Mouse (Mus musculus): ENCODE results near the gene Fzr1.

Gene Fzr1

DNA sequence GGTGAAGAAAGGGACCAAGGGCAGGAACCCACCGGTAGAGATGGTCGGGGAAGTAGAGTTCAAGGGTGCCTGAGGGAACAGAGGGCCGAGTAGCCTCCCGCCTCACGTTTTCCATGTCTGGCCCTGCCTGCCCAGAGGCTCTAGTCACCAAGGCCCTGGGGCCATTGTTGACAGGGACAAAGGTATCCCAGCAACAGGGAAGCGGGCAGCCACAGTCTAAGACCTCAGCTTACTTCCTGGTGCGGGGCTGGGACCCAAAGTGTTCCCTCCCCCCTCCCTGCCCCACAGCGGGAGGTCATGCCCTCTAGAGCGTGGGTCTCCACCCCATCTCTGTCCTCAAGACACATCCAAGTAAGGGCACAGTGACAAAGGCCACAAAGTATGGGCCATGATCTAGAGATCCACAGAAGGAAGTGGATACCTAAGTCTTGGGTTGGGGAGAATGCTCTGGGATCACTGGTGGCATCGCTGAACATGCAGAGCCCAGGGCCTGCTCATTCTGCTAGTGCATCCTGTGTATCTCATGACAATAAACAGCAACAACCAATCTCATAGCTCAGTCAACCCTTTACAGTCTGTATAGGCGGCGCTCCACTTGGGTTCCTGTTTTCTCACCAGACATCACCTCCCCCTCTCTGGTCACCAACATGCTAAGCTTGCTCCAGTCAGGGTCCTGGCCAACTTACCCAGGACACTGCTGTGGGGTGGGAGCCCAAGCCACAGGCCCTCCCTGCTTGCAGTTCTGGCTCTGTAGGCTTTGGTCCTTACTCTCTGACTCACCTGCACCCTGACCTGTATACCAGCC, 12.4 kb downstream of the Fzr1 start, which contains the start of gene 4930404N11Rik:
4930404N11Rik (minus strand) TSS at position 145 of the 805 bp plus-strand sequence.
- in situ Hi-C loops (cut with MboI; ENCODE audit: low pct_unique_long_range_greater_than_20kb in 1 of 2, low sequenced_read_pairs in 2 of 2, unreplicated experiment in 1 of 2): no loop called here

DNA sequence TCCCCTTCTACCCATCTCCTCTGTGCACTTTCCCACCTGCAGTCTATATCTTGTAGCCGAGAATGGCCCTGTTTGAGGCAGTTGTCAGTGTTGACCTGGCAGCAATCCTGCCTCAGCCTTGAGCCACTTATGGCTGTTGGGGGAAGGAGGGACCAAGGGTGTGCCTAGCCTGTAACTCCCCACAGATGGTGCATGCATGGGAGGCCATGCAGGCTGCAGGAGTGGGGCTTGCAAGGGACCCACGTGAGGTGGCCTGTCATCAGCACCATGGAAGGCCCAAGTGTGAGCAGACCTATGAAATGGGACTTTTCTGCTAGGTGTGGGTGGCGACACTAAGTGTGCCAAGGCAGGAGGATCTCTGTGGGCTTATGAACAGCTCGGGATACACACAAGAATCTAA, 13.2 kb downstream of the Fzr1 start:
- in situ Hi-C loops (cut with MboI; ENCODE audit: low pct_unique_long_range_greater_than_20kb in 1 of 2, low sequenced_read_pairs in 2 of 2, unreplicated experiment in 1 of 2): no loop called here

DNA sequence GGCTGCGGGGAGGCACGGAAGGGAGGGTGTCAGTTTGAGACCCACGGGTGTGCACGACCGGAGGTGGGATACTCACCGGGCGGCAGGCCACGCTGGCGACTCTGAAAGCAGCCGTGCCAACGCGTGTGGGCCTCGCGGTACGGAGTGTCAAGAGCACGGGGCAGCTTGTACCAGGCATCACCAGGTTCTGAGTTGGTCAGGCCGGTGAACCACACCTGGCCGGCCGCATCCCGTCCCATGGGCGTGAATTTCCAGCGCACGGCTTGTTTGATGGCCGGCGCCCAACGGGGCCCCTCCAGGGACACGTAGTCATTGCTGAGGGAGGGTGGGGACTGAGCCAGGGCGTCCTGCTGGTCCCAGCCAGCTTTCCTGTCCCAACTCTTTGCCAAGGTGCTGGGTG, 13.7 kb downstream of the Fzr1 start:
- in situ Hi-C loops (cut with MboI; ENCODE audit: low pct_unique_long_range_greater_than_20kb in 1 of 2, low sequenced_read_pairs in 2 of 2, unreplicated experiment in 1 of 2): no loop called here

DNA sequence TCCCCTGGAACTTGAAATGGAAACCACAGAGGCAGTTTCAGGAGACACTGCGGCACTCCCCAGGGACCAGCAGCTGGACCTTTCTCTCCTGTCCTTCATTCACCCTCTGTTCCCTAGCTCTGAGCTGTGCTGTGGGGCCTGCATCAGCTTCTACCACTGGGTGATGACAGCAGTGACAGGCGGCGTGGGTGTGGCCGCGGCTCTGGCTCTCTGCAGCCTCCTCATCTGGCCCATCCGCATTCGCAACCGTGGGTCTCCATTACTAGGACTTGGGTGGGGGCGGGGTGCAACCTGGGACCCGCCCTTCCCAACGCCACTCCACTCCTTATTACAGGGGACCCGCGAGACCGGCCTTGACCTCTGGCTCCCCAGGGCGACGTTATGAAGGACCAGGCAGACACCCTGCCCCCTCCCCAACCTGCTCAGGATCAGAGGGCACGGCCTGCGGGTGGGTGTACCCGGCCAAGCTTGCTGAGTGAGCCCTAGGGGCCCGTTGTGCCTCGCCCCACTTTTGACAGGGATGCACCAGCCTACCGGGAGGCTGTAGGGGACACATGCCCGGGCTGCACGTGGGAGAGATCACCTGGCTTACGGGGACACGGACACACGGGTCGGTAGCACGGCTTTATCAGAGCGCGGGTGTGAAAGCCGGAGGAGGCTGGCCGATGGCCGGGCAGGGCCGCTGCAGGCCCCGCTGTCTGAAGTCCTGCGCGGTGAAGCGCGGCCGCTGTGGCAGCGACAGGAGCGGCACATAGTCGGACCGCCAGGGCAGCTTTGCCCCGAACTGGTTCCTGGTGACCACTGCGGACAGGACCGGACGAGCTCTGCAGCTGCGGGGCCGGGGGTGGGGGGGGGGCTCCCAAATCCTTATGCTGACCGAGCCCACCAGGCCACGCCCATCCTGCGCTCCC, 14.6 kb downstream of the Fzr1 start:
- in situ Hi-C loops (cut with MboI; ENCODE audit: low pct_unique_long_range_greater_than_20kb in 1 of 2, low sequenced_read_pairs in 2 of 2, unreplicated experiment in 1 of 2): no loop called here

DNA sequence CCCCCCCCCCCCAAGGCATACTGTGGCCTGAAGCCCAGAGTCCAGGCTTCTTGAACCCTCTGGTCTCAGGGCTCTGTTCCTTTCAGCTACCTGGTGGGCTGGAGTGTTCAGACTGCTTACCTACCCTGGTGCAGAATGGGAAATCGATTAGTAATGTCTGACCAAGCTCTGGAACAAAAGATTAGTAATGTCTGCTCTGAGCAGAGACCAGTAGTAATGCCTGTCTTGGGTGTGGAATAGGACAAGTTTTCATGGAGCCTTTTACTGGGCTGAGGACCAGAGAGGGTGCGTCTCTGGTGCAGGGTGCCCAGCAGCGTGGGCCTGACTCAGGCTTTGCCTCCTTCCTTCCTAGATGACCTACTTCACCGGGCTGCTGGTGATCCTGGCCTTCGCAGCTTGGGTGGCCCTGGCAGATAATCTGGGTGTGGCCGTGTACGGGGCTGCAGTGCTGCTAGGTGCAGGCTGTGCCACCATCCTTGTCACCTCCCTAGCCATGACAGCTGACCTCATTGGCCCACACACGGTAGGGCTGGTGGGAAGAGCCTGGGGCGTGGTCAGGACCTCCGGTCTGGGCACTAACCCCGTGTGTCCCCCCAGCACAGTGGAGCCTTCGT, 15.9 kb downstream of the Fzr1 start:
- in situ Hi-C loops (cut with MboI; ENCODE audit: low pct_unique_long_range_greater_than_20kb in 1 of 2, low sequenced_read_pairs in 2 of 2, unreplicated experiment in 1 of 2): no loop called here

DNA sequence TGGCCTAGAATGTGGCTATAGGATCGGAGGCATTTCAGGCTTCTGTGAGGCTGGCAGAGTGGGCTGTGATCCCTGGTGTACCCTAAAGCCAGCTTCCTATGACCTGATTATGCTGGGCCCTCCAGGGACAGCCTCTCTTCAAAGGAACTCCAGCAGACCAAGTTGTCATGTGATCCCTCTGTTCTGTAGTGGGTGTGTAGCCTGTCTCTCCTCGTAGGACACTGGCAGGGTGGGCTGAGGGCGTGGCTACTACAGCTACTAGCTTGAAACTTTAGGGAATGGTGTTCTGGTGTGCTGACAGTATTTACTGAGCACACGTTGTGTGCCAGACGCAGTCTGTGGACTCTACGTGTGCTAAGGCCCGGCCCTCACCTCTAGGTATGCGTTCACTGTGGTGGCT, 17.6 kb downstream of the Fzr1 start:
- in situ Hi-C loops (cut with MboI; ENCODE audit: low pct_unique_long_range_greater_than_20kb in 1 of 2, low sequenced_read_pairs in 2 of 2, unreplicated experiment in 1 of 2): no loop called here

DNA sequence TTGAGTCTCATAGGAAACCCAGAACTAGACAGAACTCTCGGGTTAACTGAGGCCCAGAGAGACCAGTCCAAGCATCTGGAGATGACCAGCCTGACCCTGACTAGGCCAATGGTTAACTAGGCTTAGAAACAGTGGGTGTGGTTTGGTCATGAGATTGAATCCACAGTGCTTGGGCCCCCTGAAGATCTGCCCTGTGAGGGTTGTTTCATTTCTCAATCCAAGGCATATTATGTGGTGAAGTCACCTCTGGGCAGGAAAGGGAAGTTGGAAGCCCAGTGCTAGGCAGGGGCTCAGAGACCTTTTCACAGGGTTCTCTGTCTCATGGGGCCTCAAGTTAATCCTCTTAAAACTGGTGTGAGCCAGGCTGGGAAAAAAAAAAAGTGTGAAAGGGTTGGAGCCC, 19.5 kb downstream of the Fzr1 start:
- in situ Hi-C loops (cut with MboI; ENCODE audit: low pct_unique_long_range_greater_than_20kb in 1 of 2, low sequenced_read_pairs in 2 of 2, unreplicated experiment in 1 of 2): no loop called here

DNA sequence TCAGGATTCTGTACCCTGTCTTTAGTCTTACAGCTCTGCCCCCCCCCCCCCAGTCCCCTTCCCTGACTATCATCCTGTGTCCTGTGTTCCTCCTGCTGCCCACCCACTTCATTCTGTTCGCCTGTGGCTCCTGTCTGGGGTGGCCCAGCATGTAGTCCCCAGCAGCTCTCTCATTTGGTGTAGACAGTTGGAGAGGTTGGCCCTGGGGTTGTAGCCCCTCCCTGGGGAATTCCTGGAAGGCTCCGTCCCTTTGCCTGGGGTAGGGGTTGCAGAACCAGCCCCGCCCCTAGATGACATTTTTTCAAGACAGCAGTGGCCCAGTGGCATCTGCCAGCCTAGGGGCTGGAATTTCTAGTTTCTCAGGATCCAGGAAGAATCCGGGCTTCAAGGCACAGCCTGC, 20.1 kb downstream of the Fzr1 start:
- in situ Hi-C loops (cut with MboI; ENCODE audit: low pct_unique_long_range_greater_than_20kb in 1 of 2, low sequenced_read_pairs in 2 of 2, unreplicated experiment in 1 of 2): no loop called here

DNA sequence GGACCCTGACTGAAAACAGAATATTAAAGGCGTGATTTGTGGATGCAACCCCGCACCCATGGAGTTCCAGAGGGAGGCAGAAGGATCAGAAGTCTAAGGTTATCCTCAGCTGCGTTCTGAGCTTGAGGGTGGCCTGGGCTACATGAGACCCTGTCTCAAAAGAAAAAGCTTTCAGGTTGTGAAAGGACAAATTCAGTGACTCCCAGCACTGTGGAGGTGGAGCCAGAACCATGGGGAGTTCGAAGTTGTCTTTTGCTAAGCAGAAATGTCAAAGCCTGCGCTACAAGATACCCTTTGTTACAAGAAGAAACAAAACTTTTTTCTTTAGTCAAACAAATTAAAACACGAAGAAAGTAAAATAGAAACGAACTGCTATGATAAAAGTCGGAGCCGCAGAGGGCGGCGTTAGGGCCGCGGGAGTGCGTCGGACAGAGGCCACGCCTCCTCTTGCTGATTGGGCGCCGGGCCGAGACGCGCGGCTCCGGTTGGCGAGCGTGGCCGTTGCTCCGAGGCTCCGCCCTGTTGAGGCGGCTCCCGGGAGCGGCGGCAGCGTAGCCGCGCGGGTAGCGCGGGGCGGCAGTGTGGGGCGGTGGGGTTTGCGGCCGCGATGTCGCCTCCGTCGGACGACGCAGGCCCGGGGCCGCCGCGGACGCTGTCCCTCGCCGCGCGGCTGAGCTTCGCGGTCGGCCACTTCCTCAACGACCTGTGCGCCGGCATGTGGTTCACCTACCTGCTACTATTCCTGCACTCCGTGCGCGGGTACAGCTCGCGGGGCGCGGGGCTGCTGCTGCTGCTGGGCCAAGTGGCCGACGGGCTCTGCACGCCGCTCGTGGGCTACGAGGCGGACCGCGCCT, 21.1 kb downstream of the Fzr1 start, which contains the start of gene Mfsd12:
Mfsd12 (plus strand) TSS at position 501 of the 854 bp plus-strand sequence.
- in situ Hi-C loops (cut with MboI; ENCODE audit: low pct_unique_long_range_greater_than_20kb in 1 of 2, low sequenced_read_pairs in 2 of 2, unreplicated experiment in 1 of 2): no loop called here

DNA sequence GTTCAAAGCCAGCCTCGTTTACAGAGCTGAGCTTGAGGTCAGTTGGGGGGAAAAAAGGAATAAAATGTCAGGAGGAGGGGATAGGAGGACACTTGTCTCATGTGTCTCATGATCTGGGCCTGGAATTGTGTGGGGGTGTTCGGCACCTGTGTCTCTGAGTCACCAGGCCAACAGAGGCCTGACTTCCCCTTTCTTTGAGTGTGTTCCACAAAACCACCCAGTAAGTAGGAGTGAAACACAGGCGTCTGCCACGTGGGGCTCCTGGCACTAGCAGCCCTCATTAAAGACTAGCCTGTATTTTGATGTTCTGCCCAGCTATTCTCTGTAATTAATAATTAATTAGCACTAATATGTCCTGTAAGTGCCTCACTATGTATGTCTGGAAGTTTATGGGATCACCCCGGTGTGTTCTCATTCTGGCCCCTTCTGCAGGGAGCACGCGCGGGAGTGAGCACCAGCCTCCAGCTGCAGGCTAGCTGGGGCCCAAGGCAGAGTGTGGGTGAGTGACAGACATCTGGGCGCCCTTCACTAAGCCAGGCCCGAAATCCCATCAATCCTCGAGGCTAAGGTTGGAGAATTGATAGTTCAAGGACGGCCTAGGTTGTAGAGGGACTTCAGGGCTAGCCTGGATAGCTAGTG, 21.8 kb downstream of the Fzr1 start:
- in situ Hi-C loops (cut with MboI; ENCODE audit: low pct_unique_long_range_greater_than_20kb in 1 of 2, low sequenced_read_pairs in 2 of 2, unreplicated experiment in 1 of 2): no loop called here

DNA sequence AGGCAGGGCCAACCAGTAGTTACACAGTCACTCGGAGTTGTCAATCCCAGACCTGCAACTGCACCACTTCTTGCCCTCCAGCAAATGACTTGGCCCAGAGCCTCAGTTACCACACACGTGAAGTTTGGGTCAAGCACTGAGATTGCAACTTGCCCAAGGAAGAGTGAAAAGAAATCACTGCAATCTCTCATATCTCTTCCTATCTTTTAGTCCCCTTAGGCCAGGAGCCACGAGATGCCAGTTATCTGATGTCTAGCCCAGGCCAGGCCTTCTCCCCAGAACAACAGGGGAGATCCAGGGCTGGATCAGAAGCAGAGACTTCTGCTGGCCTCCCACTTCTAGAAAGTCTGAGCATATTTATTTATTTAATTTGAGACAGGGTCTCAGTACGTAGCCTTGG, 22.8 kb downstream of the Fzr1 start:
- in situ Hi-C loops (cut with MboI; ENCODE audit: low pct_unique_long_range_greater_than_20kb in 1 of 2, low sequenced_read_pairs in 2 of 2, unreplicated experiment in 1 of 2): no loop called here

DNA sequence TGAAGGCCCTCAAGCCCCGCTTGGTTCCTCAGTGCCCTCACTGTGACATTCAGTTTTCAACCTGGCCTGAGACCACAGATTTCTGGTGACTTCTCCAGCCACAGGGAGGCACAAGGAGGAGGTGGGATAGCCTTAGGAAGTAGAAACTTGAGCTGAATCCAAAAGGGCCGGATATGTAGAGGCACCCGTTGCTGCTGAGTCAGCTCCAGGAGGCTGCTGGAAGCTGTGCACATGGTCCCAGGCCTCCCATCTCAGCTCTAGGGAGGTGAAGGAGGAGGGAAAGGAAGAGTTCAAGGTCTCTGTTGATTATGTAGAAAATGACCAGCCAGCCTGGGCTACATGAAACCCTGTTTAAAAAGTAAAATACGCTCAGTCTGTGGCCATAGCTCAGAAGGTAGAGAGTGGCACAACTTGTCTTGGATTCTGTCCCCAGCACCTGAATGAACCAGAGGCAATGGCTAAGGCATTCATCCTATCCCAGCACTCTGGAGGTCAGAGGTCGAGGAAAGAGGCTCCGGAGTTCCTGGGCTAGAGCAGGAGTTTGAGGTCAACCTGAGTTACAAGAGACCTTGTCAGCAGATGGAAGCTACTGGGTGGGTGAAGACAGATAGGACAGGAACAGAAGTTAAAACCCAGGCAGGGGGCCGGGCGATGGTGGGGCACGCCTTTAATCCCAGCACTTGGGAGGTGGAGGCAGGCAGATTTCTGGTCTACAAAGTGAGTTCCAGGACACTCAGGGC, 23.4 kb downstream of the Fzr1 start:
- in situ Hi-C loops (cut with MboI; ENCODE audit: low pct_unique_long_range_greater_than_20kb in 1 of 2, low sequenced_read_pairs in 2 of 2, unreplicated experiment in 1 of 2): no loop called here

DNA sequence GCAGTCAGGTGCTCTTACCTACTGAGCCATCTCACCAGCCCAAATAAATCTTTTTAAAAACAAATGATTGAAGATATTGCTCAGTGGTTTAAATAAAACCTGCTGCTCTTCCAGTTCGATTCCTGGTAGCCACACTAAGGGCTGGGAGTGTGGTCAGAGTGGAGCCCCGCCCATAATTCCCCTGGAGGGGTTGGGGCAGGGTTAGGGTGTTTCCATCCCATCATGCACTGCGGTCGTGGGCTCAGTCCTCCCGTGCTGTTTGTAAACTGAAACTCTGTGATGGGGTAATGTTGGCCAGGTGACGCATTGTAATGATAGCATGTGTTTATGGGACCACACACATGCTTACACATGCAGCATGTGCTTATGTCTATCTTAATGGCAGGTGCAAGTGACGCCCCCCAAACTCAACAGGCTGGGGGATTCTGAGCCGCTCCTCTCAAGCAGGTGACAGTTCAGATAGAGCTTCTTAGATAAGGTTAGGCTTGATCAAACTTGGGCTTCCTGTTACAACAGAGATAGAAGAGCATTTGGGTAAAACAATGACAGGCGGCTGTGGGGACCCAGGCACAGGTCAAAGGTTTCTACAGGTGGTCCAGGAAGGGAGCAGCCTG, 26.5 kb downstream of the Fzr1 start:
- in situ Hi-C loops (cut with MboI; ENCODE audit: low pct_unique_long_range_greater_than_20kb in 1 of 2, low sequenced_read_pairs in 2 of 2, unreplicated experiment in 1 of 2): no loop called here

DNA sequence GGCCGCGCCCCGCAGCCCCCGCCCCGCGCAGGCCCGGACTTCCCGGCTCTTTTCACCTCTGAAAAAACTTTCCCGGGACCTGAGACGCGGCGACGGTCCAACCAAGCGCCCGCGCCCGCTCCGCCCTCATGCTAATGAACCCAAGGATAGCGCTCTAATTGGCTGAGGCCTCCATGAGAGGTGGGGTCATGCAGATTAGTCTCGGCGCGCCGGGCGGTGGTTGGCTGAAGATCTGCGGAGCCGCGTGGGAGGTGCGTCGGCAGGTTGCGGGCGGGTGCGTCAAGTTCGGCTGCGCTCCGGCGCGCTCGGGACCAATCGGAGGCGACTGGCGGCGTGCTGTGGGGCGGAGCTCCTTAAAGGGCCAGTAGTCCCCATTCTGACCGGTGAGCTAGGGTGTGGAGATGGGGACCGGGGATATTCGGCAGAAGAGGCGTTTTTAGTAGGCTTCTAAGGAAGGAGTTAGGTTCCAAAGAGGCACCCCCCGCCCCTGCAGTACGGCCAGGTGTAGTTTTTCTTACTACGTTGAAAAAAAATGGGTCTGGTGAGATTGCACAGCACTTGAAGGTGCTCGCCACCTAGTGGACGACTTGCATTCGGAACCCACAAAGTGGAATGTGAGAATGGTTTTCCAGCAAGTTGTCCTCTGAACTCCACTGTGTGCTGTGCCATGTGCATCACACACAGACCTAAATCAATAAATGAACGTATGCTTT, 27.8 kb downstream of the Fzr1 start, which contains the start of gene Hmg20b:
Hmg20b (minus strand) TSS at position 130 of the 713 bp plus-strand sequence.
- in situ Hi-C loops (cut with MboI; ENCODE audit: low pct_unique_long_range_greater_than_20kb in 1 of 2, low sequenced_read_pairs in 2 of 2, unreplicated experiment in 1 of 2): no loop called here

DNA sequence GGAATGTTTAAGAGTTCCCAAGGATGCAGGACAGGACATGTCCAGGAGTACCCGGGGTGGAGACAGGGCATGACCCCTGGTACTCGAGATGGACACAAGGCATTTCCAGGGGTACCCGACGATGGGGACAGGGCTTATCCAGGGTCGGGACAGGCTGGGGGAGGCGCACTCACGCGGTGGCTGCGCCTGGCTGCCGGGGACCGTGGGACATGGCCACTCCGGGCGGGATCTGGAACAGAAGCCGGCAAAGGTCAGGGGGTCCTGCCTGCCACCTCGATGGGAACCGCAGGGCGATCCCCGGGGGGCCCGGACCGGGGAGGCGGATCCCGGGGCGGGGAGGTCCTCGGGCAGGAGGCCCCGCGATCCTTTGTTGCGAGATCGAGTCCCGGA, 28.4 kb downstream of the Fzr1 start:
- in situ Hi-C loops (cut with MboI; ENCODE audit: low pct_unique_long_range_greater_than_20kb in 1 of 2, low sequenced_read_pairs in 2 of 2, unreplicated experiment in 1 of 2): loop anchor here in 1 of 2 experiments (10.0 kb wide), 2 partner anchors 65 to 145 kb away; partner anchors contain the start of gene Nmrk2

DNA sequence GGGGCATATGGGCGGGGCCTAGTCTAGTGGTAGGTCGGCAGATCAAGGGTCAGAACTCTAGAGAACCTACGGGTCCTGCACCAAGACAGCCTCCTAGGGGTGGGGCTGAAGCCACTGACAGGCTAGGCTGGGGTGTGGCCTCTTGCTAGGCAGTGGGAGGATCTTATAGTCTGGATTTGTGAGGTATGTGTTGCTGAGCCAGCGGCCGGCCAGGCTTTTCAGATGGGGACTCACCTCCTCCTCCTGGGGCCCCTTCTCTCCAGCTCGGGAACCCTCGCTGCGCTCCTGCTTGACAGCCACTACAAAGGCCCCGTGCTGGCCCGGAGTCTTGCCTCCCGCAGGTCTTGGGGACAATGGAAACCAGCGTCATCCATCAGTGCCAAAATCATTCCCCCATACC, 29.2 kb downstream of the Fzr1 start:
- in situ Hi-C loops (cut with MboI; ENCODE audit: low pct_unique_long_range_greater_than_20kb in 1 of 2, low sequenced_read_pairs in 2 of 2, unreplicated experiment in 1 of 2): loop anchor here in 1 of 2 experiments (10.0 kb wide), 2 partner anchors 64 to 144 kb away; partner anchors contain the start of gene Nmrk2

All from mouse embryonic stem cell (cell line).